Mouse (Mus musculus): ENCODE results near the gene Olfr410. TPM values are rescaled to one million over a fixed set of nuclear protein-coding genes. Genes with fewer than 3 reads are reported as not detected.

Olfr410 gene
- polyA plus RNA-seq (2014; fragmentation: Nextera tagmentation; extraction: Ambion mirVana), result not detected in 2 replicates

DNA sequence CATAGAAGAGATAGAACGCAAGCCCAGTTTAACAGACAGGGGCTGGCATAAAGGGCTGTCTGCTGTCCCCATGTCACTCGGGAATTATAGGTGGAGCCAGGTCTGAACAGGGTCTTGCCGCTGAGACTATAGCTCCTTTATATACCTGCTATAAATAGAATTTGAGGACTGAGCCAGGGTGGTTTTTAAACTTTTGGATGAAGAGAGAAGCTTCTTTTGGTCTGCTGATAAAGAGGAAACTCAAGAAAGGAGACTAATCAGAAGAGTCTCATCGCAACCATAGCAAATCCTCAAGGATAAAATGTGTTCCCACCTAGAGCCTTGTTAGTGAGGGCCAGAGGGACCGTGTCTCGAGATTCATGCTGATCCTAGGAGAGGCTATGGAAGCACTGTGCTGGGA, at the start of gene Olfr410:
Gene Olfr410 (minus strand): TSS at position 101 of the 400 bp plus-strand sequence.
- 85% methylated on average over 6 of the region's 6 CpGs for WGBS
- Histone ChIP-seq H3K36me3 (replicated peaks; ENCODE audit: control insufficient read depth, insufficient read depth, low read depth, low read length) (no peaks in the 10 kb centered on the region), H3K9ac (replicated peaks; ENCODE audit: low read length) (no peak within 1 kb of the TSS), H3K4me2 (ENCODE audit: low read depth, low read length) (no peak within 1 kb of the TSS), H3K9me3 (replicated peaks; ENCODE audit: control insufficient read depth, low read length) (no peaks in the 10 kb centered on the region), H3K4me1 (ENCODE audit: control insufficient read depth, insufficient read depth, low read length) (no peaks in the 10 kb centered on the region), H3K4me3 (ENCODE audit: low read depth, low read length) (no peak within 1 kb of the TSS), H3K27me3 (ENCODE audit: control insufficient read depth, insufficient read depth, low read length) (no peaks in the 10 kb centered on the region), H3K27ac (replicated peaks; ENCODE audit: low read depth, low read length) (no peak within 1 kb of the TSS)
- ATAC-seq (replicated peaks; ENCODE audit: insufficient number of reproducible peaks, low FRiP score, low TSS enrichment, low read depth) (no peak), DNase-seq (ENCODE audit: low spot score) (no peak)

DNA sequence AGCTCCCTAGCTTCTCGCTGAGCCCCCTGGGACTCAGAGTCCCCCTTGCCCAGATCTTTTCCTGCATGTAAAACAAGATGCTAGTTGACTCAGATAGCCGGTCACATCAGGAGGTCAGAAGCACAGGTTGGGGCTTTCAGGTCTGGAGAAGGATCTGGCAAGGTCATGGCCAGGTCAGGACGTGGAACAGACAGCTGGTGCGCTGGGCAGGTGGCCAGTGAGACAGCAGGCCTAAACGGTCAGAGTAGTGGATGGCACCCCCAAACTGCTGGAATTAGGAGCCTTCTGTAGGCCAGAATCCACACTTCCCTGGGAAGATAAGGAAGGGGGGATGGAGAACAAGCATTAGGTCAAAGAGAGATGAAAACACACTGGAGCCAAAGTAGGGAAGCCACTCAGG, 49.4 kb upstream of the Olfr410 start:
- Histone ChIP-seq H3K9me3 (replicated peaks; ENCODE audit: control insufficient read depth, low read length) (no peaks in the 10 kb centered on the region), H3K4me3 (ENCODE audit: low read depth, low read length) (no peak overlapping the region), H3K4me1 (ENCODE audit: control insufficient read depth, insufficient read depth, low read length) (no peaks in the 10 kb centered on the region; the same call in 1 of the 2 replicates), H3K27ac (replicated peaks; ENCODE audit: low read depth, low read length) (no peak overlapping the region), H3K4me2 (ENCODE audit: low read depth, low read length) (no peak overlapping the region), H3K36me3 (replicated peaks; ENCODE audit: control insufficient read depth, insufficient read depth, low read depth, low read length) (no peaks in the 10 kb centered on the region), H3K9ac (replicated peaks; ENCODE audit: low read length) (no peak overlapping the region), H3K27me3 (ENCODE audit: control insufficient read depth, insufficient read depth, low read length) (no peaks in the 10 kb centered on the region)
- ATAC-seq (replicated peaks; ENCODE audit: insufficient number of reproducible peaks, low FRiP score, low TSS enrichment, low read depth) (no peak), DNase-seq (ENCODE audit: low spot score) (no peak)
- 77% methylated on average over 5 of the region's 5 CpGs for WGBS

DNA sequence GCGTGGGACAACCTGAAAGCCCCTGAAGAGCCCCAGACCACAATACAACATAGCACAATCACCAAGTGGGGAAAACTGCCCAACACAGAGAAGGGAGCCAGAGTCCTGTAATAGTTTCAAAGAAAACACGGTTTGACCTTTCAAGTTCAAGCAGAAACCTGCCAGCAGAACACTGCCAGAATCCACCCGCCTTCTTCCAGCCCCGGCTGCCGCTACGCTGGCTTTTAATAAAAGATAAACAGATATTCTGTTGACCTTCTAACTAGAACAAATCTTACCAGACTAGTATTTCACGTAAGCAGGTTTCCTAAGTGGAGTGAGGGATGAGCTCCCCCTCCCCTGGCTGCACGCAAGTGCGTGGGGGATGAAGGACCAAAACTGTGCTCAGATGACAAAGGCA, 47.8 kb upstream of the Olfr410 start:
- Histone ChIP-seq H3K4me1 (ENCODE audit: control insufficient read depth, insufficient read depth, low read length) (no peaks in the 10 kb centered on the region; the same call in 1 of the 2 replicates), H3K27ac (replicated peaks; ENCODE audit: low read depth, low read length) (no peak overlapping the region), H3K9me3 (replicated peaks; ENCODE audit: control insufficient read depth, low read length) (no peaks in the 10 kb centered on the region), H3K36me3 (replicated peaks; ENCODE audit: control insufficient read depth, insufficient read depth, low read depth, low read length) (no peaks in the 10 kb centered on the region), H3K9ac (replicated peaks; ENCODE audit: low read length) (no peak overlapping the region), H3K4me2 (ENCODE audit: low read depth, low read length) (no peak overlapping the region), H3K27me3 (ENCODE audit: control insufficient read depth, insufficient read depth, low read length) (no peaks in the 10 kb centered on the region), H3K4me3 (ENCODE audit: low read depth, low read length) (no peak overlapping the region)
- 68% methylated on average over 9 of the region's 9 CpGs for WGBS
- ATAC-seq (replicated peaks; ENCODE audit: insufficient number of reproducible peaks, low FRiP score, low TSS enrichment, low read depth) (no peak), DNase-seq (ENCODE audit: low spot score) (no peak)

DNA sequence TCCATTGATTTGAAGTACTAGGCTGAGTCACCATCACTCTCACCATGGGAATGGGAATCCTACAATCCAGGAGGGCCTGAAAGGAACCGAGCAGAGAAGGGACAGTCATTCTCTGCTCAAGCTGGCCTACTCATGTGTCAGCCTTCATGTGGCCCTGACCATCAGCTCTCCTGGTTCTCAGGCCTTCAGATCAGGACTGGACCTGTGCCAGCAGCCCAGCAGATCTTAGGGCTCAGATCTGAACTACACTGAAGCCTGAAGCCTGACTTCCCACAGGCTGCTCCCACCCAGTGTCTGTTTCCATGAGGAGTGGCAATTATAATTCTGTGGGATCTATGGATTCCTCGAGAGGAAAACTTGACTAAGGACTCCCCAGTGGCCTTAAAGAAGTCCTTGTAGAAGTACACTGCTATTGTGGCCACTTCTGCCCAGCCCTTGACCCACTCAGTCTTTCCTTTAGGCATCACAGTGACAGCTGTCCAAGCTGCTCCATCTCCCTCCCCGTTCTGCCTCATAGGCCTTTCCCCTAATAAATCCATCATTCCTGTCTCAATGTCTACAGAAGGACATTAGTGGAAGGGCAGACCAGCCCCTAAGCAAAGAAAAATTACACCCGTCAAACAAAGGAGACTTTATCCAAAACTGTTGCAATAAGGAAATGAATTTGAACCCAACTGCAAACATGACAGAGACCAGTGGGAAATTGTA, 41.5 kb upstream of the Olfr410 start:
- 64% methylated on average over 4 of the region's 4 CpGs for WGBS
- no peak overlapping the region for H3K4me3 ChIP-seq (ENCODE audit: low read depth, low read length)
- H3K36me3 ChIP-seq (replicated peaks; ENCODE audit: control insufficient read depth, insufficient read depth, low read depth, low read length), result no peaks in the 10 kb centered on the region
- H3K27ac ChIP-seq (replicated peaks; ENCODE audit: low read depth, low read length), result no peak overlapping the region
- no peaks in the 10 kb centered on the region for H3K27me3 ChIP-seq (ENCODE audit: control insufficient read depth, insufficient read depth, low read length)
- H3K4me1 ChIP-seq (ENCODE audit: control insufficient read depth, insufficient read depth, low read length), result no peaks in the 10 kb centered on the region
- no peak for DNase-seq (ENCODE audit: low spot score)
- ATAC-seq (replicated peaks; ENCODE audit: insufficient number of reproducible peaks, low FRiP score, low TSS enrichment, low read depth), result no peak
- no peak overlapping the region for H3K9ac ChIP-seq (replicated peaks; ENCODE audit: low read length)
- H3K9me3 ChIP-seq (replicated peaks; ENCODE audit: control insufficient read depth, low read length), result no peaks in the 10 kb centered on the region
- no peak overlapping the region for H3K4me2 ChIP-seq (ENCODE audit: low read depth, low read length)

DNA sequence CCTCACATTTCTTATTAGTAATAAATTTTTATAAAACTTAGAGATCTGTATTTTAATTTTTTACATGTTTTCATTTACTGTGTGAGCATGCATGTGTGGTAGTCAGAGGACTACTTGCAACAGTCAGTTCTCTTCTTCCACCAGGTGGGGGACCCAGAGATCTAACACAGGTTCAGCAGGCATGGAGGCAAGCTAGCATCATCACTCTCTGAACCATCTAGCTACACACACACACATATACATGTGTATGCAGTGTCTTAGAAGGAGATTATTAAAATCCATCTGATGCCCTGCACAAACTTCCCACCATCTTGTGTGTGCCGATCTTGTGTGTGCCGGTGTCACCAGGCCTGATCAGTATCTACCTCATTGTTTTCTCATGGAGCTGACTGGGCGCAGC, 39.0 kb upstream of the Olfr410 start:
- 62% methylated on average over 3 of the region's 3 CpGs for WGBS
- ATAC-seq (replicated peaks; ENCODE audit: insufficient number of reproducible peaks, low FRiP score, low TSS enrichment, low read depth), result peak; percentile 53; the same call in 1 of the 2 replicates
- Histone ChIP-seq H3K9ac (replicated peaks; ENCODE audit: low read length) (no peak overlapping the region), H3K9me3 (replicated peaks; ENCODE audit: control insufficient read depth, low read length) (no peaks in the 10 kb centered on the region), H3K4me3 (ENCODE audit: low read depth, low read length) (no peak overlapping the region), H3K4me2 (ENCODE audit: low read depth, low read length) (no peak overlapping the region), H3K4me1 (ENCODE audit: control insufficient read depth, insufficient read depth, low read length) (no peaks in the 10 kb centered on the region), H3K36me3 (replicated peaks; ENCODE audit: control insufficient read depth, insufficient read depth, low read depth, low read length) (no peaks in the 10 kb centered on the region), H3K27ac (replicated peaks; ENCODE audit: low read depth, low read length) (no peak overlapping the region), H3K27me3 (ENCODE audit: control insufficient read depth, insufficient read depth, low read length) (no peaks in the 10 kb centered on the region)
- peak; percentile 74 for DNase-seq (ENCODE audit: low spot score)

DNA sequence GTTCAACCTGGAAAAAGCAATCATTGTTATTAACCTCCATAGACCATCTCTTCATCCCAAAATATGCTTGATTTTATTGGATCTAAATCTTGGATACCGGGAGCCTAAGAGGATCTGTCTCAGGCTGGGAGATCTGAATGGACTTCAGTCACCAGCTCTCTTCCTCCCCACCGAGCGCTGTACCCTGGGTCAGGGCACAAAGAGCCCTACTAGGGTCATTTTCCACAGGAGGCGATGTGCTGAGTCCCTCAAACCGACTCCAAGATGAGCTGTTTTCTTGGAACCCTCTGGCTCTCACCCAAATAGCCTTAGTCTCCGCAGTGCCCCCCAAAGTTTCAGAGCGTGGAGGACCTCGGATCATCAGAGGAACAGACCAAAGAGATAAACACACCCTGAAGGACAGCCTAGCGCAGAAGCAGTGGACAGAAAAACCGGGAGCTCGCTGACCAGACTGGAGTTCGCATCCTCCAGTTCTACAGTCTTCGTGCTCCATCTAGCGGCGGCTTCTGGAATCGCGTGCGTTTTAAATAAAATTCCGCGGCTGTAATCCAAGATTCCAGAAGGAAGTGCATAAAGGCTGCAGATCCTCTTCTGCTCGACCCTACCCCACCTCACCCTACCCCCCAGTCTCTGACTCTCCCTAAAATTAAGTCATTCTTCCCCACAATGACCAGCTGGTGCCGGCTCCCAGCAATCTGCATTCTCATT, 33.7 kb upstream of the Olfr410 start:
- H3K27ac ChIP-seq (replicated peaks; ENCODE audit: low read depth, low read length), result no peak overlapping the region
- H3K36me3 ChIP-seq (replicated peaks; ENCODE audit: control insufficient read depth, insufficient read depth, low read depth, low read length), result no peaks in the 10 kb centered on the region
- no peak overlapping the region for H3K9ac ChIP-seq (replicated peaks; ENCODE audit: low read length)
- H3K4me2 ChIP-seq (ENCODE audit: low read depth, low read length), result no peak overlapping the region
- H3K4me1 ChIP-seq (ENCODE audit: control insufficient read depth, insufficient read depth, low read length), result no peaks in the 10 kb centered on the region
- peak; percentile 90 for DNase-seq (ENCODE audit: low spot score)
- no peaks in the 10 kb centered on the region for H3K9me3 ChIP-seq (replicated peaks; ENCODE audit: control insufficient read depth, low read length)
- no peak for ATAC-seq (replicated peaks; ENCODE audit: insufficient number of reproducible peaks, low FRiP score, low TSS enrichment, low read depth)
- 11% methylated on average over 22 of the region's 22 CpGs for WGBS
- H3K4me3 ChIP-seq (ENCODE audit: low read depth, low read length), result no peak overlapping the region
- H3K27me3 ChIP-seq (ENCODE audit: control insufficient read depth, insufficient read depth, low read length), result no peaks in the 10 kb centered on the region

DNA sequence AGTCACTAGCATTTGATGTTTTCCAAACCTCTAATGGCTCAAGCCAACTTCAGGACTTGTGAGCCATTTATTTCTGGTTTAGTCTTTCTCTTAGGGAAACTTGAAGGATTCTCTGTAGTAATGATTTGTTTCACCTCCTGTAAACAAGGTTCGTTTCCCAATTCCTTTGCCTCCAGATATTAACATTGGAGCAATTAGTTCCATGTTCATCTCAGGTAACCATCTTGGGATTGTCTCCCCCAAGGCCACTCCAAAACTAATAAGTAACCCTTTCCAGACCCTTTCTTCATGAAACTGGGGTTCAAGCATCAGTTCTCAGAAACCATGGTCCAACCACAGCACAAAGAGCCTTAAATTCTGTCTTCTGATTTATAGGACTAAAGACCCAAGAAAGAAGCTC, 23.9 kb upstream of the Olfr410 start, which contains the start of gene Olfr412:
Gene Olfr412 (plus strand): TSS at position 301 of the 400 bp plus-strand sequence.
- Histone ChIP-seq H3K27me3 (ENCODE audit: control insufficient read depth, insufficient read depth, low read length) (no peaks in the 10 kb centered on the region), H3K4me1 (ENCODE audit: control insufficient read depth, insufficient read depth, low read length) (no peaks in the 10 kb centered on the region), H3K4me3 (ENCODE audit: low read depth, low read length) (no peak within 1 kb of the TSS), H3K9ac (replicated peaks; ENCODE audit: low read length) (no peak within 1 kb of the TSS), H3K27ac (replicated peaks; ENCODE audit: low read depth, low read length) (no peak within 1 kb of the TSS), H3K9me3 (replicated peaks; ENCODE audit: control insufficient read depth, low read length) (no peaks in the 10 kb centered on the region), H3K36me3 (replicated peaks; ENCODE audit: control insufficient read depth, insufficient read depth, low read depth, low read length) (no peaks in the 10 kb centered on the region), H3K4me2 (ENCODE audit: low read depth, low read length) (no peak within 1 kb of the TSS)
- no peak for DNase-seq (ENCODE audit: low spot score)
- no peak for ATAC-seq (replicated peaks; ENCODE audit: insufficient number of reproducible peaks, low FRiP score, low TSS enrichment, low read depth)
- WGBS, result 77% methylated on average over 1 of the region's 1 CpGs

DNA sequence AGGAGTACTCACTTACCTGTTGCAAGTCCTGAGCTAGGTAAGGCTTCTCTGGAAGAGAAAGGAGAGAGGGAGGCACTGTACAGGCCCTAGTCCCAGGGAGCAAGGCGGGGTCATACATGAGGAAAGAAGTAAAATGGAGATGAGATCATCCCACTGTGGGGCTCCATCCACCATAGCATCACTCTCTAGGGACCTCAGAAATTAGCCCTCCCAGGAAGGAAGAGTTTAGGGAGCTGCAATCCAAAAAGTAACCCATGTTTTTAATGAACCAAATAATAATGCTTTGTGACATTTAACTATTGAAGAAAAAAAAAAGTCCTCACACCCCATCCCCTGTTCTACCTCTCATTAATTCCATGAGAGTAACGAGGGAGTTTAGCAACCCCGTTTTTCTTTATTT, 14.7 kb upstream of the Olfr410 start, which contains the start of gene Olfr411:
Gene Olfr411 (minus strand): TSS at position 101 of the 400 bp plus-strand sequence.
- 79% methylated on average over 3 of the region's 3 CpGs for WGBS
- Histone ChIP-seq H3K36me3 (replicated peaks; ENCODE audit: control insufficient read depth, insufficient read depth, low read depth, low read length) (no peaks in the 10 kb centered on the region), H3K4me2 (ENCODE audit: low read depth, low read length) (no peak within 1 kb of the TSS), H3K4me3 (ENCODE audit: low read depth, low read length) (no peak within 1 kb of the TSS), H3K4me1 (ENCODE audit: control insufficient read depth, insufficient read depth, low read length) (no peaks in the 10 kb centered on the region), H3K27me3 (ENCODE audit: control insufficient read depth, insufficient read depth, low read length) (no peaks in the 10 kb centered on the region), H3K9ac (replicated peaks; ENCODE audit: low read length) (no peak within 1 kb of the TSS), H3K9me3 (replicated peaks; ENCODE audit: control insufficient read depth, low read length) (no peaks in the 10 kb centered on the region), H3K27ac (replicated peaks; ENCODE audit: low read depth, low read length) (no peak within 1 kb of the TSS)
- ATAC-seq (replicated peaks; ENCODE audit: insufficient number of reproducible peaks, low FRiP score, low TSS enrichment, low read depth), result no peak
- DNase-seq (ENCODE audit: low spot score), result no peak
